Mouse (Mus musculus) kidney, postnatal 36 days (tissue): Measurements from ENCODE around the gene Miga1.
A peak's percentile ranks its signal among the peaks of the same experiment; 100 is the strongest.

Source experiments
- DNase-seq, 2 experiments: peaks; one replicate each; pipeline ENCODE4 v3.0.0; 2021 to 2022; ENCODE audit warnings: mixed read lengths in 2 of 2

The Miga1 gene

GRCm38 (mm10) chr3:152243304-152243703 is 96.9 kb downstream of the Miga1 start:
- no peak for DNase-seq

- no peak for DNase-seq
Measured at GRCm38 (mm10) chr3:152241098-152241497, 99.1 kb downstream of the Miga1 start.

GRCm38 (mm10) chr3:152239592-152239991 is 100.6 kb downstream of the Miga1 start:
- DNase-seq = no peak

GRCm38 (mm10) chr3:152238836-152239235 is 101.4 kb downstream of the Miga1 start:
- peak; percentile 52 to 78 for DNase-seq

- DNase-seq = no peak
Measured at GRCm38 (mm10) chr3:152235805-152236204, 104.4 kb downstream of the Miga1 start.

GRCm38 (mm10) chr3:152235238-152235637 is 105.0 kb downstream of the Miga1 start:
- DNase-seq = no peak

GRCm38 (mm10) chr3:152231333-152232100 is 108.7 kb downstream of the Miga1 start:
- no peak for DNase-seq

- DNase-seq = peak in 1 of 2 experiments; percentile 34
Measured at GRCm38 (mm10) chr3:152229271-152229670, 110.9 kb downstream of the Miga1 start.

- no peak for DNase-seq
Measured at GRCm38 (mm10) chr3:152228843-152229242, 111.4 kb downstream of the Miga1 start.

GRCm38 (mm10) chr3:152225906-152226305 is 114.3 kb downstream of the Miga1 start:
- DNase-seq = peak; percentile 36 to 56

GRCm38 (mm10) chr3:152224918-152225317 is 115.3 kb downstream of the Miga1 start:
- DNase-seq = no peak
